Mouse (Mus musculus) kidney, postnatal 0 days (tissue): ENCODE measurements around the gene Fam229a. TPM values are rescaled to one million over a fixed set of nuclear protein-coding genes. Genes with fewer than 3 reads are reported as not detected.
"Not testable (repeated sequence)": the region's sequence is repeated elsewhere in the genome, so short reads cannot be mapped to it uniquely, and the experiment has no call there.

ENCODE experiments used
- ATAC-seq: fragments of 200-750 bp; cut with Nextera tagmentation; replicated peaks from 2 replicates; pipeline ENCODE4 v1.8.0; 2017; ENCODE audit warnings: low read depth, moderate number of reproducible peaks, moderate TSS enrichment, moderate library complexity; ENCODE audit not compliant: low FRiP score
- DNase-seq: peaks from one replicate; pipeline ENCODE4 v3.0.0-alpha.2; 2016; ENCODE audit warnings: low spot score
- H3K27ac ChIP-seq: fragments of 300-500 bp; sonication (generic); 2 replicates; pipeline ENCODE4 v1.5.1; 2014; ENCODE audit warnings: mild to moderate bottlenecking
- H3K27me3 ChIP-seq: fragments of 300-500 bp; sonication (generic); 2 replicates; pipeline ENCODE4 v1.6.1; 2014; ENCODE audit warnings: low read length, mixed read lengths; ENCODE audit not compliant: insufficient read depth
- H3K36me3 ChIP-seq: fragments of 300-500 bp; sonication (generic); 2 replicates; pipeline ENCODE4 v1.6.1; 2014; ENCODE audit warnings: low read length, mixed read lengths; ENCODE audit not compliant: insufficient read depth
- H3K4me1 ChIP-seq: fragments of 300-500 bp; sonication (generic); replicated peaks from 2 replicates; pipeline ENCODE4 v1.6.1; 2014; ENCODE audit warnings: antibody characterized with exemption, low read length, mixed read lengths; ENCODE audit not compliant: insufficient read depth
- H3K4me2 ChIP-seq: fragments of 300-500 bp; sonication (generic); 2 replicates; pipeline ENCODE4 v1.6.1; 2014; ENCODE audit warnings: mild to moderate bottlenecking, low read length, moderate library complexity, mixed read lengths
- H3K4me3 ChIP-seq: fragments of 300-500 bp; sonication (generic); replicated peaks from 2 replicates; pipeline ENCODE4 v1.5.1; 2014; ENCODE audit warnings: low read depth, low read length
- H3K9ac ChIP-seq: fragments of 300-500 bp; sonication (generic); 2 replicates; pipeline ENCODE4 v1.6.1; 2014; ENCODE audit warnings: low read depth, low read length
- H3K9me3 ChIP-seq: fragments of 300-500 bp; sonication (generic); replicated peaks from 2 replicates; pipeline ENCODE4 v1.6.1; 2016; ENCODE audit warnings: low read length, inconsistent platforms, mixed read lengths
- CTCF ChIP-seq: IDR thresholded peaks from 2 replicates; pipeline ENCODE4 v1.5.1; 2016; ENCODE audit warnings: antibody characterized with exemption, low read depth, mild to moderate bottlenecking, moderate library complexity
- WGBS: fragments of 180-500 bp; shearing (Covaris S2); extraction: QIAGEN DNeasy Blood & Tissue Kit; methylation state at CpG from one replicate; pipeline ENCODE4 v1.1.7; 2014; 5-methylcytosine and 5-hydroxymethylcytosine counted together
- polyA plus RNA-seq: library from polyadenylated mRNA; unstranded; fragments of >200 nt; fragmentation: Nextera tagmentation; extraction: Ambion mirVana; gene quantifications from 2 replicates; pipeline ENCODE4 v1.2.1, GENCODE M21; 2015

The Fam229a gene
- polyA plus RNA-seq, 1 experiment from 2014 or later, result 0.37 TPM

DNA sequence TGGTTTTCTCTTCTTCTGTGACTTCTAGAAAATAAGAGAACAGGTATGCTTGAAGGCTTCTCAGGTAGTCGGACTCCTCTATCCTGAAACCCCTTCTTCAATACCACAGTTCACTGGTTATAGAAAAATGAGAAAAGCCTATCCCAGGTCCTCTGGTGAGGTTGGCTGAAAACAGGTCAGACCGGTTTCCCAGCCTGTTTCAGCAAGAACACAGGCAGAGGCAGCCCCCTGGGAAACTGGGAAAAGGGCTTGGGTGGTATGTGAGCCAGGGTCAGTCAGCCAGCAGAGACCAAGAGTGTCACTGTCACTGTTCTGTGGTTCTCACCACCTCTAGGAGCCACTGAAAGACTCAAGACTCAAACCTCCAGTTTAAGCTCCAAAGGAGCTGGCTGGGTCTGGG lies 25.9 kb downstream of the Fam229a start:
- Histone ChIP-seq H3K4me2 (no peak overlapping the region), H3K4me3 (no peak overlapping the region), H3K27ac (peak overlapping the region; percentile 65), H3K27me3 (no peaks in the 10 kb centered on the region), H3K9ac (no peak overlapping the region), H3K4me1 (no peaks in the 10 kb centered on the region), H3K9me3 (no peaks in the 10 kb centered on the region), H3K36me3 (peaks cover 21% of the 10 kb centered on the region)
- 31% methylated on average over 2 of the region's 2 CpGs for WGBS
- DNase-seq, result peak; percentile 34
- no peak; the same call in 1 of the 2 replicates for ATAC-seq
- no peak for TF ChIP-seq CTCF

DNA sequence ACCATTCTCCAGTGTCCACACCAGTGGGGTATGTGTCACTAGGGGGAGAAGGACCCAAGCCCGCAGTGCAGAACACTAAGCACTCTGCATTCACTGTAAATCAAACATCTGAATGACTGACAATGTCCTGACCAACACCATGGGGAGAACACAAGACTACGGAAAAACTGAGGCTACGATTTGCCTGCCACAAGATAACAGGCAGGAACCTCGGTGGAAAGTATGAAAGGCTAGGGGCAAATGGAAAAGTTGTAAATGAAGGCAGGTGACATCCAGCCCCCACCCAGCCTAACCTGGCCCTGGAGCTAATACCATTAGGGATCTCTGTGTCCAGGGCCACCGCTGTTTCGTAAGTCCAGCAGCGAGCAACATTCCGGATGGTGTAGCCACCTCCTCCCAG lies 27.5 kb downstream of the Fam229a start:
- DNase-seq (no peak), ATAC-seq (no peak)
- Histone ChIP-seq H3K27me3 (no peaks in the 10 kb centered on the region), H3K4me1 (no peaks in the 10 kb centered on the region), H3K9ac (no peak overlapping the region), H3K4me3 (no peak overlapping the region), H3K4me2 (no peak overlapping the region), H3K9me3 (no peaks in the 10 kb centered on the region), H3K27ac (no peak overlapping the region), H3K36me3 (peaks cover 33% of the 10 kb centered on the region)
- WGBS, result 81% methylated on average over 8 of the region's 8 CpGs
- TF ChIP-seq CTCF, result no peak

DNA sequence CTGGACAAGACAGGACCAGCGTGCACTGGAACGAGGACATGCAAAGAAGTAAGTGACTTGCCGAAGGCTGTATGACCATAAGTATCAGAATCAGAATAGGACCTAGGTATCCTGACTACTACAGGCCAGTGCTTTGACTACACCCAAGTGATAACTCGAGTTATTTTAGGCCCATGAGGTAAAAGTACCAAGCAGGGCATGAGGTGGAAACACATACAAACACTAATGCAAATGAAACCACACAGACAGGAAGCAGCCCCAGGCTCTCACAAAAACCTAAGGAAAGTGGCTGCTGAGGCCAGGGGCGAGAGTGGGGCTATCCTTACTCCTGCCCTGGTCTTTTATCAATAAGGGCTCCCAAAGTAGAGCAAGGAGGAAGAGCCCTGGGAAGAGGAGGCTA lies 34.3 kb downstream of the Fam229a start:
- no peak overlapping the region for H3K27ac ChIP-seq
- 91% methylated on average over 5 of the region's 5 CpGs for WGBS
- no peak overlapping the region for H3K9ac ChIP-seq
- H3K27me3 ChIP-seq, result no peaks in the 10 kb centered on the region
- H3K4me3 ChIP-seq, result no peak overlapping the region
- peaks cover 65% of the 10 kb centered on the region for H3K36me3 ChIP-seq
- H3K9me3 ChIP-seq, result no peaks in the 10 kb centered on the region
- no peak overlapping the region for H3K4me2 ChIP-seq
- ATAC-seq (no peak), DNase-seq (no peak)
- no peak for TF ChIP-seq CTCF
- H3K4me1 ChIP-seq, result no peaks in the 10 kb centered on the region

DNA sequence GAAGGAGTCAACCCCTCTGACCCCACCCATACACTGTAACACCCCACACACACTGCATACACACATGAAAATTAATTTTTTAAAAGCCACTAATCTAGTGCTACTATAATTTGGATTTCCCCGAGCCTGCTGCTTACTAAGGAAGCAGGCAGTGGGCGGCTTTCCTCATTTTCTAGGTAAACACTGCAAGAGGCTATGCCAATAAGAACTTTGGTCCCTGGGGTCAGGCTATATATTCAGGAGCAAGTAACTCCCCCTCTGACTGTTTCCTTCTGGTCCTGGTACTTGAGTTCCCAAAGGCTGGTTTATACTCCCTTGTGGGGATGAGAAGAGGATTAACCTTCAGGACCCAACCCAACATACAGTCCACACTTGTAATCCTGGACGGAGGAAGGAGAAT lies 34.9 kb downstream of the Fam229a start:
- no peak for TF ChIP-seq CTCF
- no peak overlapping the region for H3K27ac ChIP-seq
- H3K9ac ChIP-seq, result no peak overlapping the region
- H3K4me1 ChIP-seq, result no peaks in the 10 kb centered on the region
- peaks cover 66% of the 10 kb centered on the region for H3K36me3 ChIP-seq
- H3K9me3 ChIP-seq, result no peaks in the 10 kb centered on the region
- H3K27me3 ChIP-seq, result no peaks in the 10 kb centered on the region
- DNase-seq (no peak), ATAC-seq (no peak)
- WGBS, result 62% methylated on average over 3 of the region's 3 CpGs
- H3K4me2 ChIP-seq, result no peak overlapping the region
- no peak overlapping the region for H3K4me3 ChIP-seq

DNA sequence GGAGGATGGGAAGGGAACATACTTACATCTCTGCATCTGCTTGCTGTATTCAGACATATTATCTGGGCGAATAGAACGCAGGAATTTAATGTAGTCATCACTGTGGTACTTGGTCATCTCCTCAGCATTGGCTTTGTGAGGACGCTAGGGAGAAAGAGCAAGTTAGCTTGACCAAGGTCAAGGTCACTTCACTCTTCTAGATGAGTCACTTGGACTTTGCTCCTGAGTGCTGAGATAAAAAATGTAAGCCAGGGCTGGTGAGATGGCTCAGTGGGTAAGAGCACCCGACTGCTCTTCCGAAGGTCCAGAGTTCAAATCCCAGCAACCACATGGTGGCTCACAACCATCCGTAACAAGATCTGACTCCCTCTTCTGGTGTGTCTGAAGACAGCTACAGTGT lies 37.9 kb downstream of the Fam229a start:
- WGBS, result 89% methylated on average over 5 of the region's 6 CpGs
- peaks cover 51% of the 10 kb centered on the region for H3K36me3 ChIP-seq

DNA sequence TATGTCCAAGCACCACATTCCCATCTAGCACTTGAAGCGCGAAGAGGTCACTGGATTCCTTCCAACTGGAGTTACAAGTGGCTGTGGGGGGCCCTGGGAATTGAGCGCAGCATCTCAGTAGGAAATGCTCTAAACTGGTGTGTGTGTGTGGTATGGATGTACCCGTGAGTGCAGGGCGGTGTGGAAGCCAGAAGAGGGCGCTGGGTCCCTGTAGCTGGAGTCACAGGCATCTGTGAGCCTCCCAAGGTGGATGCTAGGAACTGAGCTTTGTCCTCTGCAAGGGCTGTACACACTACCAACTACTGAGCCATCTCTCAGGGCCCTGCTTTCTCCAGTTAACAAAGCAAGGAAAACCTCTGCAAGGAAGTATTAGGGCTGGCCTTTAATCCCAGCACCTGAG lies 49.0 kb downstream of the Fam229a start:
- Histone ChIP-seq H3K4me2 (no peak overlapping the region), H3K9ac (no peak overlapping the region), H3K9me3 (no peaks in the 10 kb centered on the region), H3K27ac (no peak overlapping the region), H3K4me1 (peaks cover 11% of the 10 kb centered on the region; the same call in 1 of the 2 replicates), H3K36me3 (no peaks in the 10 kb centered on the region), H3K4me3 (no peak overlapping the region), H3K27me3 (no peaks in the 10 kb centered on the region)
- ATAC-seq (no peak), DNase-seq (peak; percentile 29)
- WGBS, result 88% methylated on average over 6 of the region's 6 CpGs
- TF ChIP-seq CTCF, result peak; percentile 57

More for the DNA sequence above, 37.9 kb downstream of the Fam229a start:
- H3K4me2 ChIP-seq, H3K27me3 ChIP-seq, H3K27ac ChIP-seq, ATAC-seq, H3K4me3 ChIP-seq, H3K4me1 ChIP-seq, DNase-seq, H3K9me3 ChIP-seq, H3K9ac ChIP-seq: not testable (repeated sequence)

Other genes with a start within 250 kb of the Fam229a start
- gene C77080, start 229.8 kb upstream of the Fam229a start, polyA plus RNA-seq, result 9.8 and 11.3 TPM in 2 replicates
- gene Sync, start 203.6 kb upstream of the Fam229a start, polyA plus RNA-seq, result 0.63 and 0.78 TPM in 2 replicates
- gene Rbbp4, start 155.8 kb upstream of the Fam229a start, polyA plus RNA-seq, result 339 and 363 TPM in 2 replicates
- 55.9 and 60.8 TPM in 2 replicates for gene Zbtb8os, start 155.5 kb upstream of the Fam229a start, polyA plus RNA-seq
- gene Zbtb8a, start 113.1 kb upstream of the Fam229a start, polyA plus RNA-seq, result 12.3 and 13.7 TPM in 2 replicates
- 3.7 and 3.8 TPM in 2 replicates for gene Zbtb8b, start 50.3 kb upstream of the Fam229a start, polyA plus RNA-seq
- gene Bsdc1, start 29.6 kb upstream of the Fam229a start, polyA plus RNA-seq, result 25.6 and 27.8 TPM in 2 replicates
- gene Tssk3, start 168 bp upstream of the Fam229a start, polyA plus RNA-seq, result 0.10 TPM in 1 of 2 replicates, not detected in the other
- 613 and 625 TPM in 2 replicates for gene Marcksl1, start 22.4 kb downstream of the Fam229a start, polyA plus RNA-seq
- 170 and 196 TPM in 2 replicates for gene Hdac1, start 51.5 kb downstream of the Fam229a start, polyA plus RNA-seq
- gene Lck, start 82.5 kb downstream of the Fam229a start, polyA plus RNA-seq, result 8.8 and 9.1 TPM in 2 replicates
- 39.9 and 40.3 TPM in 2 replicates for gene Fam167b, start 87.4 kb downstream of the Fam229a start, polyA plus RNA-seq
- 284 and 298 TPM in 2 replicates for gene Eif3i, start 109.5 kb downstream of the Fam229a start, polyA plus RNA-seq
- gene Tmem234, start 109.5 kb downstream of the Fam229a start, polyA plus RNA-seq, result 188 and 197 TPM in 2 replicates
- 1.9 and 2.3 TPM in 2 replicates for gene Dcdc2b, start 123.1 kb downstream of the Fam229a start, polyA plus RNA-seq
- 30.2 and 31.6 TPM in 2 replicates for gene Iqcc, start 127.9 kb downstream of the Fam229a start, polyA plus RNA-seq
- 64.8 and 69.5 TPM in 2 replicates for gene Ccdc28b, start 132.8 kb downstream of the Fam229a start, polyA plus RNA-seq
- gene Txlna, start 149.9 kb downstream of the Fam229a start, polyA plus RNA-seq, result 42.9 and 50.3 TPM in 2 replicates
- gene Kpna6, start 181.6 kb downstream of the Fam229a start, polyA plus RNA-seq, result 11.7 and 12.7 TPM in 2 replicates
- 12.4 and 12.9 TPM in 2 replicates for gene Tmem39b, start 205.6 kb downstream of the Fam229a start, polyA plus RNA-seq